Mouse (Mus musculus): ENCODE data around the gene Zfp217.

Zfp217 gene

DNA sequence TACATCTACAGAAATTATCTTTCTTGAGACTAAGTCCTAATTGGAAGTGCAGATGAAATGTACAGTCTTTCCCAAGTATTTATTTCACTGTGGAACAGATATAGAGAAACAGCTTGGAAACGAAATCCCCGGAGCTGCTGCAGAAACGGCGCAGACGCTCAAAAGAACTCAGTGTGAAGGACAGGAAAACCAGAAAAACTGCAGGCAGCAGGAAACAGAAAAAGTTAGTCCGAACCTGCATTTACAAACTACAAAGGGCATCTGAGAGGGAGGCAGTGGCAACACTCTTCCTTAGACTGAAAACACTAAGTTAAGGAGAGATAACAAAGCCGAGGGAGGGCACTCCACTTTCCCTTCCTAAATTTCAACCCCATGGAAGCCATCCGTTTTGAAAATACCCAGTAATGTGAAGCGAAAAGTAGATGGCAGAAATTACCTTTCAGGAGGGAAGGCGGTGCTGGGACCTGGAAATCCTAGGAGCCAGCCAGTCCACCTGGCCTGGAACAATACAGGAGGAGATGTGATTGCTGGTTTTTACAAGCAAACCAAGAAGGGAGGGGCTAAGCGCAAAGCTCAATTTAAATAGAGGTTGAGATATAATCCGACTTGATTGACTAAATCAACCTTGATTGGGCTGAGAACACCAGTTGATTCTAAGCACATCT is 13.7 kb downstream of the Zfp217 start:
- no peak for DNase-seq (ENCODE audit: low read depth, low spot score)

DNA sequence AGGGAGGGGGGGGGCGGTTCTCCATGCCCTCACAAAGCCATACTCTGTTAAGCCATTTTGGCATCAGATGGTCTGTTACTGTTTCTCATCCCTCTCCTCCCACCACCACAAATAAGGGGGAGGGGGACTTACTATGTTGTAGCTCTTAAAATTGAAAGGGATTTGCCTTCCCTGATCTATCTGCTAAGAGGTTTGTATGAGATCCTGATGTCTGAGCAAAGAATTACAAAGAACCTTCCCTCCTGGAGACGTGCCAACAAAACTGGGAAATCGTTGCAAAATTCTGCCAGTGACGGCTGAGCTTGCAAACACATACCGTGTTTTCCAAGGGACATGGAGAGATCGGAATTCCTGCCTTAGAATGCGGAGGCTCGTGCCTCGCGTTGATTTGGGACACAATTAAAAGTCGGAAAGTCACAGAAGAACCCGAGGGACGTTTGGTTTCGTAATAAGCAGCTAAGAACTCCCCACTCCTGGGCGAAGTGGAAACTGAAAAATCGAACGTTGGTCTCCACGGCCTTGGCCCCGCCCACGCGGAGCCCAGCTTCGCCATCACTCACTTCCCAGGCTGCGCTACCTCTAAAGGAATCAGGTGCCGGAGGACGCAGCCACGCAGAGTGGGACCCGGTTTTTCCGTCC is 14.7 kb downstream of the Zfp217 start:
- no peak for DNase-seq (ENCODE audit: low read depth, low spot score)

GRCm38 (mm10) chr2:170132716-170133092 is 15.2 kb downstream of the Zfp217 start:
- no peak for DNase-seq (ENCODE audit: low read depth, low spot score)

DNA sequence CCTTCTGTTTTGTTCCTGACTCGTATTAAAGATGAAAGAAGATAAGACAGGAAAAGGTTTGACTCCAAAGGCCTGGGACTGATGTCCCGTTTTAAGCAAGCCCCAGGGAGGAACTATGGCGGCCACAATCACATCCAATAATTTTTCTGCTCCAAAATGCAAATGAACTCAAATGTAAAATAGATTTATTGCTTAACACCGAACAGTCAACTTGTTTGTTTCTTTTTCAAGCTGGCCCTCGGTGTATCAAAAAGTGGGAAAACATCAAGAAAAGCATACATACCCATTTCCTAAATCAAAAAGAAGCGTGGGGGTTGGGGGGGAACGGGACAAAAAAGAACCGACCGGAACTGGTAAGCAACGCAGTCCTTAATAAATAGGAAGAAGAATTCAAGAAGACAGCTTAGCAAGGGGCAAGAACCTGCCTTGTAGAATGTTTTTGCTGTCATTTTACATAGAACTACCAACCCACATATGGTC is 15.9 kb downstream of the Zfp217 start:
- DNase-seq (ENCODE audit: low read depth, low spot score) = no peak

- DNase-seq (ENCODE audit: low read depth, low spot score) = peak; percentile 89
These were observed 16.9 kb downstream of the Zfp217 start for GRCm38 (mm10) chr2:170130780-170131645.

DNA sequence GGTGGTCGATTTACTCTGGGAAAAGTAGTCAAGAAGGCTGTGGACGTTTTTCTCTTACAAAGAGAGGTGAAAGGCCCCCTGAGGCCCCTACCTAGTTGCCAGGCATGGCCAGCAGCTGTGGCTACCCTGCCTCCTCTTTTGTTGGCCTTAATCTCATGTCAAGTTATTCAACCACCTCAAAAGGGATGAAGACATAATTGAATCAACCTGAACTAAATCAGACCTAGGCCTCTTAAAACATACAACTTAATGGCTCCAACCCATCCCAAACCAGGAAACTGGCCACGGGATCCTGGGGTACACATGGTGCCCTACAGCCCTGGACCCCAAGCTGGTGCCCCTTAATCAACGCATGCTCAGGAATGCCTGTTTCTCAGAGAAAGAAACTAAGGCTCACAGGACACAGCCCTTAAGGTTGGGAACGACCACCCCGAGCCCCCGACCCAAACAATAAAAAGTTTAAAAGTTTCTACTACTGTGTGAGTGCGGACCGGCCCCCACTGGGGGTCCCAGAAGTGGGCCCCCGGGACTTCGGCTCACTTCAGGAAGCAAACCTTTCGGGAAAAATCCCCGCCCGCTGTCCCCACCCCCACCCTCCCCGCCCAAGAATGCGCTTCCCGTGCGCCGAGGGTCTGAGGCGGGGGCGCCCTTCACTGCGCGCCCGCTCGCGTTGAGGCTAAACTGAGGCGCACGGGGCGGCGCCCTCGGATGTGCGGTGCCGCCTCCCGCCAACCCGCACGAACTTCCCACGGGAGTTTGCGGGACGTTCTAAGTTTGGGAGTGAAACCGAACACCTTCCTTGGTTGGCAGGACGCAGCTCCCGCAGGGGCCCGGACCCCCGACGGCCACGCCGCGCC is 17.8 kb downstream of the Zfp217 start:
- no peak for DNase-seq (ENCODE audit: low read depth, low spot score)

- DNase-seq (ENCODE audit: low read depth, low spot score) = no peak
These were observed 18.5 kb downstream of the Zfp217 start for GRCm38 (mm10) chr2:170129248-170129922.

DNA sequence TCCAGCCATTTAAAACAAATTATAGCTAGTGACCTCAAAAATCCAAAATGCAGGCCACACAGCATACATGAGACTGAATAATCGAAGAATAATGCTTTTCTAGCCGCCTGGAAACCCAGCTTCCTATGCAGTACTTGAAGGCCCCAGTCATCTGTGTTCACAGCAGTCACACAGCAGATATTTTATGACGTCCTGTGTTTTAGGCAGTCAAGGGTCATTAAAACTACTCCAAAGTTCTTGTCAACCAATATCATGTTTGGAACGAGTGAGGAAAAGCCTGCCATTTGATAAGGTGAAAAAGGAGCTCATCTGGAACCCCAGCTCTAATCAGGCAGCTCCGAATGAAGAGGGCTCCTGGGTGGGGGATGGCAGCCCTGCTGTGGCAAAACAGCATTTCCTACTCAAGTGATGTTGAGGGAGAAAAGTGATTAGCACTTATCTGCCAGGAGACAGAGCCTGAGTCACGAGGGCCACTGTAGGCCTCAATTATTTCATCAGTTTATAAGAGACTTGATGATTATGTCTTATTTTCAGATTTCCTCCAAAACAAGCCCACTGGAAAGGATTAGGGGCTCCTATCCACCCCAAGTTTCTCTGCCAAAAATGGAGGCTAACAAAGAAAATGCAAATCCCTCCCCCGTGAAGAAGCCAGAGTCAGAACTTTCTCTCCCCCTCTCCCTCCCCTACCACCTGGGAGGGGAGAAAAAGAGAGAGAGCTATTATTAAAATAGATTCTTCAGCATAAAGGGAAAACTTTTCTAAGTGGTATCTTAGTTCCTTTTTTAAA is 19.2 kb downstream of the Zfp217 start:
- no peak for DNase-seq (ENCODE audit: low read depth, low spot score)

GRCm38 (mm10) chr2:170127523-170127922 is 20.4 kb downstream of the Zfp217 start:
- DNase-seq (ENCODE audit: low read depth, low spot score) = no peak

DNA sequence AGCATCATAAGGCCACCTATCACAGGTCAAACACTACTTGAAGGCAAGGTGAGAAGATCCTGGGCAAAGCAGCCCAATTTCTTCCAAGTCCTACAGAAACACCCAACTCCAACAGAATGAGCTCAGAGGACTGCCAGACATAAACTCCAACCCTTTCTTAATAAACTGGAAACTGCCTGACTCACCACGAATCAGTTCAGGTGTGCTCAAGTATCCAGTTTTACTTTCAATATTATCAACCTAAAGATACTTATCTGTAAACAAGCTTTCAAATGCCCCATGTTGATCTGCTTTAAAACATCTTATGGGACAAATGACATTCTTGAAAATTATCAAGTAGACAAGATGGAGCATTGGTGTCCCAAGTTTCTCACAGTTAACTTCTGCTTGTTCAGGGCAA is 21.6 kb downstream of the Zfp217 start:
- DNase-seq (ENCODE audit: low read depth, low spot score) = no peak

DNA sequence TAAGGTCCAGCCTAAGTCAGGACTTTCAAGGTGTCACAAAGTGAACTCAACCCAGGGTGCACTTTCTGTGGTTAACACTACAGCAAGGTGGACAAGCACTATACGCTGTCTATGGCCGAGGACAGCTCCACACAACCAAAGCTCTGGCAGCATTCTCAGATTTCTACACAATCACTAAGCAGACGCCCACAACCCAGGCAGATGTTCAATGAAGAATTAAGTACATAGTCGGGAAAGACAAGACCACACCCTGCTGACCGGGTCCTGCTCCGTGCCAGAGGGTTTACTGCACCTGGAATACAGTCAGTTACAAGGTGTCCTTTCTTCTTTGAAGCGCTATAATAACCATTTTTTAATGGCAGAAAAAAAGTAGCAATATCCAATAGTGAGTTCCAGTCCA is 25.7 kb downstream of the Zfp217 start:
- DNase-seq (ENCODE audit: low read depth, low spot score) = no peak

- DNase-seq (ENCODE audit: low read depth, low spot score) = no peak
These were observed 27.5 kb downstream of the Zfp217 start for GRCm38 (mm10) chr2:170120139-170121027.

- peak; percentile 65 for DNase-seq (ENCODE audit: low read depth, low spot score)
These were observed 31.1 kb downstream of the Zfp217 start for GRCm38 (mm10) chr2:170116704-170117281.

DNA sequence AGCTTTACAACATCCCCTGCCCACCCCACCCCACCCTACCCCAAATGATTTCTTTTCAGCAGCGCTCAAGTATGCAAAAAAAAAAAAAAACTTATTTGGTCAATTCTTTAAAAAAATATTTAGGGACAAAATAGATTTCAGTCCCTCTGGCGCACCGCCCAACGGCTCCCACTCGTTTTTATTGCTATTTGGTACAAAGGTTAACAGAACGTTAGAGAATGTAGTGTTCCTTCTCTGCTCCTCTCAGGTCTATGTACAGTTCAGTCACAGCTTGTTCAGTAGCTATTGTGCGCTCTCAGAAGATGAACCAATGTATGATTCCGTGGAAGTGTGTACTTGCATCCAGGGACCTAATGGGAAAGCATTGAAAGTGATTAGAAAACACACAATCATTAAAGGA is 37.6 kb downstream of the Zfp217 start:
- DNase-seq (ENCODE audit: low read depth, low spot score) = no peak

GRCm38 (mm10) chr2:170109528-170109927 is 38.4 kb downstream of the Zfp217 start:
- no peak for DNase-seq (ENCODE audit: low read depth, low spot score)

DNA sequence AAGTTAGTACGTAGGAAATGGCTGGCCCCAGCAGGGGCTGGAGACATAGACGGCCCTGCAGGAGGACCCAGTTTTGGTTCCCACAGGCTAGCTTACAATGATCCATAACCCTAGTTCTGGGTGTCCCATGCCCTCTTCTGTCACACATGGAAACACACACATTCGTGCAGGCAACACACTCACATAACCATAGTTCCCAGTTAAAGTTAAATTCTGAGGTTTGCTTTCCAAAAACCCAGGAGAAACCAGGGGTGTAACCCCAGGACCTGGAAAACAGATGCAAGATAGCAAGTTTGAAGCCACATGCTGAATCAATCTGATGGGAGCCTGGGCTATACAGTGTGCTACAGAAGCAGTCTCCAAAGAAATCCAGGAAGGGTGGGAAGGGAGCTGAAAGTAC is 40.1 kb downstream of the Zfp217 start:
- no peak for DNase-seq (ENCODE audit: low read depth, low spot score)

DNA sequence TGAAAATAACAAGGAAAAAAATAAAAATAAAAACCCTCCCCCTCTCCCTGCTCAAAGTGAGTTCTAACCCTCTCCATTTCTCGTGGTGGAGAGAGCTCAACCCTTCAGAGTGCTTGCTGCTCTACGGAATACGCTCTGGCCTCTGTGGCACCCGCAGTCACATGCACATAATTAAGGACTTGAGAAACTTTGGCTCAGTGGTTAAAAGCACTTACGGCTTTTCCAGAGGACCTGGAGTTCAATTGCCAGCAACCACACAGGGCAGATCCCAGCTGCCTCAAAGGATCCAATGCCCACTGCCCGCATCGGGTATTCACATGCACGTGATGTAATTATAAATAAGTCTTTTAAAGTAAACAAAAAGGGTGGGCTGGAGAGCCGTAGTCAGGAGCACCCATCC is 41.9 kb downstream of the Zfp217 start:
- no peak for DNase-seq (ENCODE audit: low read depth, low spot score)

- DNase-seq (ENCODE audit: low read depth, low spot score) = no peak
These were observed 43.5 kb downstream of the Zfp217 start for GRCm38 (mm10) chr2:170104396-170104795.

DNA sequence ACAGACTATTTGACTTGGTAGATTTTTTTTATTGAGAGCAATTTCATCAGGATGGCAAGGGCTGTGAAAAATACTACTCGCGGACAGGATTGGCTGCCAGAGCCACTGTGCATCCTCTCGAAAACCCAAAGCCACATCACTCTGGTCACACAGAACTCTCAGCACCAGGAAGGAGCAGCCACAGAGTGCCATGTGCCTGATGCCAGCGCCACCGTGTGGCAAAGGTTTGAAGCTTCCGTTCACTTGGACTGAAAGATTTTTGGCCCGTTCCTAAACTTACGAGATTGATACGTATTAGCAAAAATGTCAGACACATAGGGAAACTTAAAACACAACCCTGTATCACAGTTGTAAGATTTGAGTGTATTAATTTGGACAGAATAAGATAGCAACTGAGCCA is 44.1 kb downstream of the Zfp217 start:
- peak; percentile 28 for DNase-seq (ENCODE audit: low read depth, low spot score)
